Mouse (Mus musculus) embryo, embryonic 10 days (tissue): ENCODE results near the gene Gm11733.

Experiments
- DNase-seq: peaks from one replicate; pipeline ENCODE4 v3.0.0-alpha.2; 2015; ENCODE audit warnings: low spot score

Gene Gm11733

DNA sequence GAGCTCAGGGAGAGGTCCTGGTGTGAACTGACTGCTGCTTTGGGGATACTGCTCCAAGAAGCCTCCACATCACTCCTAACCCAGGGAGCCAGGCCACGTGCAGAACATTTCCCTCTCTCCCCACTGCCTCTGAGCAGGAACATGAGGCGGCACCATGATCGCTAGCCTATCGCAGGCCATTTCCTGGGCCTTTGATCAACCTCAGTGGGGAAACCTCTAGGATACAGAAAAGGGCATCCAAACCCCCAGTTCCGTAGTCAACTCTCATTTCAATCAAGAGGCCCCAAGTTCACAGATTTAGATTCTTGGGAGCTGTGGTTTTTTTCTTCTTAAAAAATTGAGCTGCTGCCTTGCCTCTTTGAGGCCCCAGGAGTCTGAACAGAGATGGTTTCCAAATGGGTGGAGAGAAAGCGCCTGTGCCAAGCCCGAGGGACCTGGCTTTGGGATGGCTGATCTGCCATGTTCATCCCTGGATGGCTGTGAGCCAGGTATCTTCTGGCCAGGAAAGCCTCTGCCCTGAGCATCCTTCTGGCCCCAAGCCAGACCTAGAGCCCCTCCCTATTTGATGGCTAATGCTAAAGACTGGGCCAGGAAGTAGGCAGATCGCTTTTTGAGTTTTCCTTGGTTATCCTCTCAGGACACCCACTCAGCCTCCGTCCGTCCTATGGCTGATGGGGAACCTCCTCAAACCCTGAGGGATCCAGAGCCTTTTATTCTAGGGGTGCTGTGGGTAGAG lies 5.7 kb upstream of the Gm11733 start:
- DNase-seq, result no peak

DNA sequence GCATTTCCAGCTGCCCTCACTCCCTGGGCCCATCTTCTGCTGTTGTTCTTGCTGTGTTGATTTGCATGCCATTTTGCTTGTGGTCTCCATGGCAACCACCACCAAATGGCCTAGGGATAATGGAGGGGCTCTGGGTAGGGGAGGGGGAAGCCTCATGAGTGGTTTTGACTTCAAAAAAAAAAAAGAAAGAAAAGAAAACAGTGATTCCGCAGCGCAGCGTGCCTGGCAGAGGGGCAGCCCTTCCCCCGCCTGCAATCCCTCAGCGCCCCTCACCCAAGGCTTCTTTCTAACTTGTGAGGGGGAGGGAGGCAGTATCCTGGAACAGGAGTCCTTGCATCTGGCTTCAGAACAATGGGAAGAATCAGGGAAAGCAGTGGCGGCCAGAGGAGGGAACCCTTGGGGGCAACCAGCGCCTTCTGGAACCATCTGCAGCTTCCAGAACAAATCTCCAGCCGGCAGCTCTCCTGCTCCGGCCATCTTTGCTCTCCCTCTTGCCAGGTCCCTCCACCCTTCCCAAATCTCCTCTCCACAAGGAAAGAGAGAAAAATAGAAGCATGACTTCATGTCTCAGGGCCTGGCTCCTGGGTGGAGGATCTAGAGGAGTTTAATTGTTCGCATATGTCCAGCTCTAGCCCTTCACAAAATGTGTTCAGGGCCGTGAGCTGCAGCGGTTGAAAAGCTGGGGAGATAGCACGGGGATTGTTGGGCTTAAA lies 5.0 kb upstream of the Gm11733 start:
- DNase-seq, result peak; percentile 80

DNA sequence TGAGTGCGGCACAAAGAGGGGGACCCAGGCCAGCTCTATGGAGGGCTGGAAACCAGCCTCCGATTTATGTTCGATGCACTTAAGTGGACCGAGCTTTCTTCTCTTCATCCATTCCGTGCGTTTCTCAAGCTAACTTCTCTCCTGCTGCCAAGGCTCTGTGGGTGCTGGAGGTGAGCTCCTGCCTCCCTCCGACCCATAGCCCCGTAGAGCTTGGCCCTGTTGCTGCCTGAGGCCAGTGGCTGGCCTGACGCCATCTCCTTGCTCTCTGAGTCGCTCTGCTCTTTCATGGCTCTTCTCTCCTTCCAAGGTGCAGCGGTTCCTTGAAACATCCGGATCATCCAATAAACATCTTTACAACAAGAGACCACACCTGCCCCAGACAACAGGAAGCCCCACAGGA lies 4.4 kb upstream of the Gm11733 start:
- DNase-seq, result no peak

DNA sequence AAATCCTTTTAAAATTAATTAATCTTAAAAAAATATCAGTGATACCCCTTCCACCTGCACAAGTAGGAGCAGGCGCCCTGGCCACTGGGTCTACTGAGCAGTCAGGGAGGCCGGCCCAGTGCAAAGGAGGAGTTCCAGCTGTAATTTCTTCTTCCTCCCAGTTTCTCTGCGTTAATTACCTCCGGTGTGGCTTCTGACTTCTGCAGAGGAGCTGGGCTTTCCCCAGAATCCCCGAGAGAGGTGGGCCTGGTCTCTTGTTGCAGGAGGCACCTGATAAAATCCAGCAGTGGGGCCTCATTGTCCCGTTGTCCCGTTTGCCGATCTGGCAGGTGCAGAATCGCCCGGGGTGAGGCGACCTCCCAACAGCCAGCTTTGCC lies 1.9 kb upstream of the Gm11733 start:
- DNase-seq, result no peak

DNA sequence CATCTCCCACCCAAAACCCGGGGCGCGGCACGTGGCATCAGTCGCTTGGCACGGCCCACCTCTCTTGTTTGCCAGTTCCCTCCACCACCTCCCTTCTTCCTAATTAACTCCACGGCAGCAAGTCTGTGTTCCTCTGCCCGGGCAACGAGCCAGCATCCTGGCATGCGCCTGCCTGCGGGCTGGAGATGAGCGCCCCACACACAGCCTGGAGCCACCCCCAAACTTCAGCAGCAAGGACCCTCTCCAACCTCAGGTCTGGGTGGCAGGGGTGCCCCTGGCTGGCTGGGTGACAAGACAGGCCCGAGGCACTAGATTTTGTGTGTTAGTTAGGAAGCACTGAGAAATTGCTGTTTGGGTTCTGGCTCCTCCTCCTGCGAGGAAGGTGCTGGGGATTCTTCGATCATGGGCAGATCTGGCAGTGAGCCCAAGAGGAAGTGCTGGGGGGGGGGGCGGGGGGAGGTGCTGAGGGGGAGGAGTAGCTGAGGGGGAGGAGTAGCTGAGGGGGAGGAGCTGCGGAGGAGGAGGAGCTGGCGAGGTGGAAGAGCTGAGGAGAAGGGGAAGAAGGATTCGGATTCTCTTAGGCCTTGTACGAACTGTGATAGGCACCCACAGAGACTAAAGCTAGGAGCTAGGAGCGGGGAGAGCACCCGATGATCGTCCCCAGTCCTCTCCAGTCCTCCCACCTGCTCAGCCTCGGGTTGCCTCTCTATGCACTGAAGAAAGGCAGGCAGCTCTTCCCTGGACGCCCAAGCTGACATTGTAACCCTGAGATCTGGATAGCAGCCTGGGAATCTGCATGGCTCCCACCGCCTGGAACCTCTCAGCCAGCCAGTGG lies 1.3 kb upstream of the Gm11733 start:
- DNase-seq, result peak; percentile 60

DNA sequence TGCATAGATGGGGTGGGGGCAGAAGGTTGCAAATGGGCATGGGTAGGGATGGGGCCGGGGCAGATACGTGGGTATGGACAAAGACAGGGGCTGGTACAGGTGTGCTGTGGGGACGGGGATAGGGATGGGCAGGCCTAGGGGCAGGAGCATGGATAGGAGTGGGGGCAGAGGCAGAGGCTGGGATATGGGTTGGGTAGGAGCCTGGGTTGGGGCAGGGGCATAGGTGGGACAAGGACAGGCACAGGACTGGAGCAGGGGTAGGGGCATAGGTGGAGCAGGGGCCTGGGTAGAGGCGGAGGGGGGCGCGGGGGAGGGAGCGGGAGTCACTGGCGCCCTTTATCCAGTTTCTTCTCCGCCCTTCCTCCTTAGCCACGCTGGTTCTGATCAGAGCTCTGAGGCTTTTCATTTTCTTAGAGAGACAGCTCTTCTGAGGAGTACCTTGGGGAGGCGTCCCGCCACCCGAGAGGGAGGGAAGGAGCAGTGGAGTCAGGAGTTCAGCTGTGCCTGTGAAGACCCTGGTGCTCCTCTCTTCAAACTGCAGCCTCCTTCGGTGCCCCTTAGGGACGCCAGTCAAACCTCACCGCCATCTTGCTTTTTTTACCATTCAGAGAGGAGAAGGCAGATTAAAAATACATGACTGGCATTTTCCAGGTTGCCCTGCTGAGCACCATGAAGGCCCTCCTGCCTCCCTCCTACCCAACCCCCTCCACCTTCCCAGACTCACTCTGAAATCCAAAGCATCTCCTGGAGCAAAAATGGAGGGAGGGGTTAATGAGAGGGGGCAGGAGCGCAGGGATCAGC lies 7.4 kb downstream of the Gm11733 start:
- no peak for DNase-seq

DNA sequence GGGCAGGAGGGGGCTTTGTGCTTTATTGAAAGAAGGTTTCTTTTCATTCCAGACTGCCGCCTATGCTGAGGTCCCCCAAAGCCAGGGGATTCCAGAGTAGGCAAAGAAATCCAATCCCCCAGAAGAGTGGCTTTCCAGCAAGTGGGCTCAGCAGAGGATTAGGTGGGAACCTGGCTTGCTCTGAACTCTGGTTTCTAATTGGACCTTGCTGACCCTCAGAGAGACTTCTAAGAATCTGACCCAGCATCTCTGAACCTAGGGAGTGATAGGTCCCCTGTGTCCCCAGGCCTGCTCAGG lies 8.0 kb downstream of the Gm11733 start:
- no peak for DNase-seq

DNA sequence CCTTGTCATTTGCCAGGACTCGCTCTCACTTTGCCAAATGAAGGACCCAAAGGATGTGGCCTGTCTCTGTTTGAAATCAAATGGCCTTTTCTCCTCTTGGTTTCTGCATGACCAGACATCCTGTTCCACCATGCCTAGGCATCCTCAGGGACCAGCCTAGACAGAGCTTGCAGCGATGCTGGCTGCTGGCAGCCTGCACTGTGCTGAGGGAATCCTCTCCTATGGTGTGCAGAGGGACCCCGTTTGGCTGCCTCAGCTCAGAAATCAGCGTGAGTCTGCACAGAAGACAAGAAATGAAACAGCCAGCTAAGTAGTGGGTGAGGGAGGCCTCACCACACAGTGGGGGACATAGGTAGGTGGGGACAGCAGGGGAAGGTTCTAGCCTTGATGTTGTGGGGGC lies 12.6 kb downstream of the Gm11733 start:
- peak; percentile 21 for DNase-seq

DNA sequence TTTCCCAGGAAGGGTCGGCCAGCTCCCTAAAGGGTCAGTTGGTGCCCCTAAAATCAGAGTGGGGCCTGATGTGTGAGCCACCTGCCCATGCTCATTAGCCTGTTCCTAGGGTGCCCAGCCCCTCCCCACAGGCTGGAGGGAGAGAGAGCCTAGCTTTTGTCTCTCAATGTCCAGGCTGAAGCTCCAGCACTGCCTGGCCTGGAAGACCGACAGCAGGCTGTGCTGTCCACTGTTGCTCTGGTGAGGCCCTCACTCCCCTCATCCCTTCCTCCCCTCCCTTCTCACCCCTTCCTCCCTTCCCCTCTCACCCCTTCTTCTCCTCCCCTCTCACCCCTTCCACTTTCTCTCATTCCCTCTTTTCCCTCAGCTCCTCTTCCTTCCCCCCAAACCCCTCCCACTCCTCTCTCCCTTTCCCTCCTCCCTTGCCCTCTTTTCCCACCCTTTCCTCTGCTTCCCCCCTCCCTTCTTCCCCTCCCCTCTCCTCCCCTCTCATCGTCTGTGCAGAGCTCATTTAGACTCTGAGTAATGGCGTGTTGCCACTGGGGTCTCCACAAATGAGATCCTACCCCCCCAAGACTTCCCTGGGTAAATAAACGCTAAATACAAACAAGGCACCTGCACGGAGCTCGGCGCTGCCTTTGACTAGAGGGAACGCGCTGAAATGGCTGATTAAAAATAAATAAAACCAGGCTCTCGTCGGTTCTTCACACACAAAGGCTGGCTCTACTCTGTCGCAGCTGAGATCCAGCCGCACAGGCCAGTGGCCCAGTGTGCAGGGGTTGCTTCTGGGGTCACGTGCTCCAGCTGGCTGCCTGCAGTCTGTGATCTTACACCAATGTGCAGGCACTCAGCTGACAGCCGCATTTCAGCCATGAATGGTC lies 13.3 kb downstream of the Gm11733 start:
- DNase-seq, result peak; percentile 87

DNA sequence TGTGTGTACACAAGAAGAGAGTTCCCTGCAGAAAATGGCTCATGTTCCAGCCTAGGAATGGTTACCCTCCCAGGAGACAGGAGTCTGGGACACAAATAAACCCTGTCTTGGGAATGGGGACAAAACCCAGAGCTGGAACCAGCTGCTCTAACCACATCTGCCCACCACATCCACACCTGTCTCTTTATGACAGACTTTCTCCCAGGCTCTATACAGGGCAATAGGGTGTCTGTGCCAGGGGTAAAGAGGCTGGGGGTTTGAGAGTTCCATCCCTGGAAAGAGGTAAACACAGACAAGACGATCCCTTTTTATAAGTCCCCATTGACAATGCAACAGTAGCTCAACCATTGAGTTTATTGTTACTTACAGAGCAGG lies 14.0 kb downstream of the Gm11733 start:
- no peak for DNase-seq

DNA sequence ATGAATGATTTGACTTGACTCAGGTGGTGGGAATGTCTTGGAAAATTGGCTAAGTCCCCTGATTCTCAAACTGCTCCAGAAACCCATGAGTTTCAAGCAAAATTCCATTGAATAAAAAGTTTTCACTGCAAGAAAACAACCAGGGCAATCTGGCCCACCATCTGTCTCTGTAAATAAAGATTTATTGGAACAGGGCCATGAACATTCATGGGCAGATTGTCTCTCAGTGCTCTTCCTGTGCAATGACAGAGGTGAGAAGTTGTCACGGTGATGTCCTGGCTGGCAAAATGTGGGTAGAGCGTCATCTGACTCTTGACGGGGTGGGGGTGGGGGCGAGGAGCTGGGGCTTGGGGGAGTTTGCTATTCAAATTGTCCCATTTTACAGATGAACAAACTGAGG lies 24.8 kb downstream of the Gm11733 start:
- DNase-seq, result no peak

DNA sequence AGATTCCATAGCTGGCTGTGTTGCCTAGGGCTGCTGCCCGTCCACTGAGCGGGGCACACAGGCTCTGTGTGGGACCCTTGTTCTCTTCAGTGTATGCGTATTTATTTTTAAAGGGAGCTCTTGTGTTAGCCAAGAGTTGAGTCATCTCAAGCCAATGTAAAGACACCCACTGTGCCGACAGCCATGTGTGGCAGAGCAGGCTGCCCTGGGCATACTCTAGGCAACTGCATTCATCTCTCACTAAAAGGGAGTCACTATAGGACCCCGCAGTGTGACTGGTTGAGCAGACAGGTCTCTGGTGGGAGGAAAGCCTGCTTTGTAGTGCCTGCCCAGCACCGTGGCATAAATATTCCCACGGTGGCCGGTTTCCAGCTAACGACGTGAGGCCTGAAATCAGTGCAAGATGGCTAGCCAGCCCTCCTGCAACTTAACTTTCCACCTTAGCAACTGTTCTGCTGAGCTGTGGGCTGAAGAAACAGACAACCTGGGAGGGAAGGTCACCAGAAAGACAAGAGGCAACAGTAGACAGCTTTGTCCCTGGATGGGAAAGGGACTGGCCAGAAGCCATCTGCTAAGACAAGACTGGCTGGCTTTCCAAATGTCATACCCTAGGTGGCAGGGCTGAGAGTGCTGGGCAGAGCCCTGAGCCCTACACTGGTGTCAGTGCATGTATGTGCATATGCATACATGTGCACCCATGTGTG lies 31.7 kb downstream of the Gm11733 start:
- no peak for DNase-seq

DNA sequence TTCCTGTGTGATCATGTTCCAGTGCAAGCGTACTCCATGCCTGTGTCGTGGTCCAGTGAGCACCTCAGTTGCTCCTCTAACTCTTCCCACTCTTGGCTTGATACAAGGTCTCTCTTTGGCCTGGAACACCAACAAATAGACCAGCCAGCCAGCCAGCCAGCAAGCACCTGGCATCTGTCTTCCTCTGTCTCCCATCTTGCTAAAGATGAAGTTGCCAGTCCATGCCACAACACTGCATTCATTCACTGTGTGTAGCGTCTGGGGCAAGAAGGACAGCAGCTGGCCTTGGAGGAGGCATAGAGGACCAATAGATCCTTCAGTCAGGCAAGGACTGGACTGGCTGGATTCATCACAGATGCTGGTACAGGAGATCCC lies 32.2 kb downstream of the Gm11733 start:
- DNase-seq, result no peak

DNA sequence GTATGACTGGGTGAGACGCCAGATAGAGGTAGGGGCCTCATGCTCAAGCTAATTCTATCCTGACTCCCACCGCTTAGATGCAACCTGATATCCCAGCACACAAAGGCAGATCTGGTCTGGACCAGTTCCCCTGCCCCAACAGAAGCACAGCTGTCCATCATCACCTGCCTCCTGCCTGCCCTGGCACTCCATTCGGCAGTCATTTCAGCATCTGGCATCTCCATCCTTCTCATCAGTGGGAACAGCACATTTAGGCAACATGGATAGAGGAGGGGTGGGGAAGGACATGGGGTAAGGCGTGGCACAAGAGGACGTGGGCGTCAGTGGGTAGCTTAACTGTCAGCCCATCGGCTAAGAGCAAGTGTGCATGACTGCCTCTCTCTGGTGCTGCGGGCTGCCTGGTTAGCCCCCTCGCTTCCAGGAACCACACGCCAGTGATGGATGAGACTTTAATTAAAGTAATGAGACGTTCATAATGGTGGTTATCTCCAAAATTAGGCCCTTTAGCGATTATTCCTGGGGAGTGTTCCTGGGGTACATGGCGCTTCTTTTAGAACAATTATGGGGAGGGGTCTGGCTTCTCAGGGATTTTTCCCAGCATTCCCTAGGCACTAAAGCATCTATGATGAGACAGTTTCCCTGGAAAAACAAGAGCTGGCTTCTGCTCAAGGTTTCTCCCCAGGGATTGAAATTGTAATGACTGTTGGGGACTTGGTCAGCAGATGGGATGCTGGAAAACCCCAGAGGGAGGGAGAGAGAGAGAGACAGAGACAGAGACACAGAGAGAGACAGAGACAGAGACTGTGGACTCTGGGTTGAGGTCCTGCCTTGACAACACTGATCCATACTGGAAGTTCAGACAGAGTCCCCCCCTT lies 38.0 kb downstream of the Gm11733 start:
- no peak for DNase-seq

DNA sequence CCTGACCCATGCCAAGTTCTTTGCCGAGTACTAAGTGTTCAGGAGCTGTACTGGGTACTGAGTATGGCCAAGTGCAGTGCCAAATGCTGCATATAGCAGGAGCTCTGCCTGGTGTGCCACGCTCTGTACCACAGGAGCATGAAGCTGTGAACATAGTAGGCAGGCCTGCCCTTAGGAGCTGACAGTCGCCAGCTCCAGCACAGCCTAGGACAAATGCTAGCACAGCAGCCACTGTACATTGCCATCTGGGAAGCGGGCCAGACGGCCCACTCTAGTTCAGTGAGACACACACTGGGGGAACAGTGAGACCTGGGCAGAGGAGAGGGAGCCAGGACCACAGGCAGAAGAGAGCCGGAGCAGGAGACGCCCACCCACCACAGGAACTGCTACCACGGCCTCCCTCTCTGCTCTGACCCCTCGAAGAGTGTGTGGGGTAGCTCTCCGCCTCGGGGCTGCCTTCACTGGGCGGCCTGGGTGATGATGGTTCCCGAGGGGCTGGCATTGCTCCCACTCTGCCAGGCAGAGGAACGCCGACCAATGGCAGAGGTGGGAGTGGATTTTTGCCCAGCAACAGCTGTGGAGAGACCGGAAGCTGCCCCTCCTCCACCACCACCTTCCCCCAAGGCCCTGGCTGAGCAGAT lies 38.8 kb downstream of the Gm11733 start:
- DNase-seq, result no peak

DNA sequence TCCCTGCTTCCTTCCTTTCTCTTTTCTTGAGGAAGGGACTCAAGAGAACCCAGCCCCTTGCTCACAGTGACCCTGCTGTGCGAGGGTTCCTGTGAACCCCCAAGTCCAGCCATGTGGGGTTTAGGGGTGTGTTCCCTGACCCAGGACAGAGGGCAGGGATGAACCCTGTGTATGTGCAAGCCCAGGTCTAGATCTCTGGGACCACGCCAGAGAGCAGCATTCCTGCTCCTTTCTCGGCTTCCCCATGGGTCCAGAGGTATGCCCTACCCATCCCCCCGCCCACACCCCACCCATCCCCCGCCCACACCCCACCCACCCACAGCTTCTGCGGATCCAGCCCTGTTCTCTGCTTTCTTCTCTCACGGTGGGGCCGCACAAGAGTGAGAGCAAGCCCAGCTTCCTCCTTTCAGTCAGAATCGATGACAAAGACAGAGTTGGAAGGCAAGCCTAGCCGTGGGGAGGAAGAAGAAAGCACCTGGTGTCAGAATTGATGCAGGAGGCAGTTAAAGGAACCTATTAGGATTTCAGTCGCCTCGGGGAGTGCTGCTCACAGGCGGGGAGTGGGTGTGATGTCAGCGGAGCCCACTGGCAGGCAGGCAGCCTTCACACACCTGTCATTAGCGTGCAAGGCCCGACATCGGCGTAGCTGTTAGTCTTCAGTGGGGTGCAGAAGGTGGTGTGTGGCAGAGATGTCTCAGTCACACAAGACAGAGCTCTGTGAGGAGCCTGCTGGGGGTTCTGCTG lies 41.6 kb downstream of the Gm11733 start:
- DNase-seq, result no peak

DNA sequence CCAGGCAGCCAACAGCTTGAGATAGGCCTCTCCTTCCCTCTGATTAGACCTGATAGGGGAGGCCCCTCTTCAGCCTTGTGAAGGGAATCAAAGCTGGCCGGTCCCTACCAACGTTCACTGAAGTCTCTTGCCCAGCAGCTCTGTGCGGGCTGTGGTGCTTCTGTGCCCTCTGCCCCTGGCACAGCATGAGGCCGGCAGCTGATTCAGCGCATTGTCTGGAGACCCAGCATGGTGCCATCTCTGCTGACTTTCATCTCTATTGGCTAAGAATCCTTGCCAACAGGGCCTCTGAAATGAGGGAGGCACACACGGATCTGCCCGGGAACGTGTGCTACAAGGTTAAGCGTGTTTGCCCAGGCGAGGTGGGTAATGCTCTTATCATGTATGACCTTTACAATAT lies 48.2 kb downstream of the Gm11733 start:
- DNase-seq, result no peak

DNA sequence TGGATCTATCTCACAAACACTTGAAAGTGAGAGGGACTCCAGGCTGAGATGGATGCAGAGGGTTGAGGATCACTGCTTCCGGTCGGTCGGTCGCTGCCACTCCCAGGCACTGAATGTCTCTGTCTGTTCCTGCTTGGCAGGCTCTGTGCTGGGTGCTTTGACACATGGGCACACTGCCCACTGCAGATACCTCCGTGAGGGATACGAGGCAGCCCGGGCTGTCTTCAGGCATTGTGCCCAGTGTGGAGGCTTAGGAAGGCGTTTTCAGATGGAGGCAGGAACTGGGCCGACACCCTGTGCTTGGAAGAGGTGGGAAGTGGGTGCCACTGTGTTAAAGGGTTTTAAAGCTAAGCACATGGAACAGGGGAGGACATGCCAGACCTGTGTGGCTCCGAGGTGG lies 50.7 kb downstream of the Gm11733 start:
- DNase-seq, result no peak
